17 mouse cellular contexts compared by ENCODE assay signal in the genomic region with DNA sequence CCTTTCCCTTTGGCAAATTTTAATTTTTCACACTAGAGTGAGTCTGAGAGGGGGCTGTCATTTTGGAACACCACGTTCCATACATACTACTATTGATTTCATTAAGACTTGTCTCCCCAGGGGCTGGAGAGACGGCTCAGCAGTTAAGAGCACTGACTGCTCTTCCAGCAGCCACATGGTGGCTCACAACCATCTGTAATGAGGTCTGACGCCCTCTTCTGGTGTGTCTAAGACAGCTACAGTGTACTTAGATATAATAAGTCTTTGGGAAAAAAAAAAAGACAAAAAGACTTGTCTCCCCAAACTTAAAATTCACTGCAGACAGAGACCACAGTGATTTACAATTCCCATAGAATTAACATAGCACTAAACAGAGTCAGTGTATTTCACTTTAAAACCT. TPM values are rescaled to one million over a fixed set of nuclear protein-coding genes. Genes with fewer than 3 reads are reported as not detected.
"Had no signal": no experiment of that assay in that cellular context is flagged by ENCODE, and none has a peak within 500 bp of the region (broad histone marks: within the 10 kb centered on the region; RNA-seq: fewer than 3 reads in every experiment).

No protein-coding gene starts in this region.

- DNase-seq: kidney, adult 18-20 months; kidney, postnatal 14 days; layer of hippocampus, adult 9-11 months; lung, postnatal 36 days; midbrain, embryonic 14.5 days; right cerebral cortex, postnatal 4 days; spleen, adult 18-20 months; thymus, postnatal 4 days had no signal

- H3K9ac ChIP-seq: lung, embryonic 15.5 days; neural tube, embryonic 12.5 days; stomach, embryonic 15.5 days had no signal

- H3K27me3 ChIP-seq: lung, embryonic 15.5 days; neural tube, embryonic 12.5 days; stomach, embryonic 15.5 days had no signal

- H3K27ac ChIP-seq: limb, embryonic 10.5 days; lung, embryonic 15.5 days; neural tube, embryonic 12.5 days; stomach, embryonic 15.5 days had no signal

- H3K4me2 ChIP-seq: liver, embryonic 11.5 days; lung, embryonic 15.5 days; neural tube, embryonic 12.5 days; stomach, embryonic 15.5 days had no signal

- H3K4me3 ChIP-seq: limb, embryonic 10.5 days; lung, embryonic 15.5 days; neural tube, embryonic 12.5 days; stomach, embryonic 15.5 days had no signal

- H3K9me3 ChIP-seq: limb, embryonic 10.5 days; lung, embryonic 15.5 days; neural tube, embryonic 12.5 days; stomach, embryonic 15.5 days had no signal

RNA-seq across cellular contexts. Expression of a gene that starts 52.1 kb away (rescaled TPM):
- total RNA-seq: megakaryocyte progenitor cell, adult 5-6 weeks; monocyte, adult 5-6 weeks; neutrophil, adult 5-6 weeks had no signal
- polyA plus RNA-seq: kidney, embryonic 14.5 days; liver, embryonic 11.5 days; midbrain, embryonic 14.5 days had no signal
